Mouse (Mus musculus) spleen, postnatal 36 days (tissue): Measurements from ENCODE around the gene Zfp729a.
A peak's percentile ranks its signal among the peaks of the same experiment; 100 is the strongest.
"Not testable (repeated sequence)": the region's sequence is repeated elsewhere in the genome, so short reads cannot be mapped to it uniquely, and the experiment has no call there.

Experiments
- DNase-seq, 2 experiments: peaks; one replicate each; pipeline ENCODE4 v3.0.0; 2022; ENCODE audit warnings: low spot score in 2 of 2, mixed read lengths in 1 of 2

The Zfp729a gene

GRCm38 (mm10) chr13:67637294-67638007 is at the start of gene Zfp729a, which contains the start of gene Gm49345:
Gene Zfp729a (minus strand): TSS chr13:67637791.
Gene Gm49345 (minus strand): TSS chr13:67637769.
- DNase-seq, result peak; percentile 86 to 88

DNA sequence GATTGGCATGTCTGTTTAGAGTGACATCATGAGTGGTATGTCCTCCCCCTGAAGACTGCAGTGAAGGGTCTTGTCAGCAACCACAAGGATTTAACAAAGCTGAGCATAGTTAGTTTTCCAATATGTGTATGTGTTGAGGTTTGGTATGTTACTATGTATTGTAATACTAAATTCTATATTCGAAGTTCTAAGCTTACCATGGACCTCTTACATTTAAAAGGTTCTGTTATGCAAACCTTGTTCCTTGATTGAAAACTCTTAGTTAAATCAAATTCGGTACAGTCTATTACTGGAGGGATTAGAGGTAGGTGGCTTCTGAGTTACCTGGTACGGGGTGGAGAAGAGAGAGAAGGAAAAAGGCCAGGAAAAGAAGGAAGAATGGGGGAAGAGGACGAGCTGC is 49.4 kb upstream of the Zfp729a start, which contains the start of gene Zfp738:
Gene Zfp738, minus strand, starts transcription at position 101 of the 400 bp plus-strand sequence.
- no peak for DNase-seq

DNA sequence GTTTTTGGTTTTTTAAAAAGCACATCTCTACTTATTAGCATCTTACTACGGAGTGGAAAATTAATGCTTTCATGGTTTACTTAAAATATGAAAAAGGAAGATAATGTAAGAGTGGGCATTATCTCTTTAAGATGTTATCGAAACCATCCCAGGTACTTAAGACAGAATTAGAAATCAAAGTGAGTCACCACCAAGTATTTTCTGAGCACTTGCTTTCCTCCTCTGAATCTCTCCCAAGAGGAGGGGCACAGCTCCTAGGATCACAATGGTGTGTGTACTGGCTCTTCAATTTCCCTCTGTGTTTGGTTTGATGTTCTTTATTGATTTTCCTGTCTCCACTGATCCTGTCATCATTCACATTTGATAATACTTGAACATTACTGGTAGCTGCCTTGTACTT is 46.2 kb upstream of the Zfp729a start:
- not testable (repeated sequence) for DNase-seq

GRCm38 (mm10) chr13:67682959-67683735 is 45.6 kb upstream of the Zfp729a start:
- peak; percentile 83 to 85 for DNase-seq

- DNase-seq, result no peak
Observed at GRCm38 (mm10) chr13:67674902-67675301, 37.3 kb upstream of the Zfp729a start.

- DNase-seq, result no peak
Observed at GRCm38 (mm10) chr13:67652496-67652895, 14.9 kb upstream of the Zfp729a start.

GRCm38 (mm10) chr13:67610108-67610507 is 27.5 kb downstream of the Zfp729a start:
- DNase-seq, result no peak

DNA sequence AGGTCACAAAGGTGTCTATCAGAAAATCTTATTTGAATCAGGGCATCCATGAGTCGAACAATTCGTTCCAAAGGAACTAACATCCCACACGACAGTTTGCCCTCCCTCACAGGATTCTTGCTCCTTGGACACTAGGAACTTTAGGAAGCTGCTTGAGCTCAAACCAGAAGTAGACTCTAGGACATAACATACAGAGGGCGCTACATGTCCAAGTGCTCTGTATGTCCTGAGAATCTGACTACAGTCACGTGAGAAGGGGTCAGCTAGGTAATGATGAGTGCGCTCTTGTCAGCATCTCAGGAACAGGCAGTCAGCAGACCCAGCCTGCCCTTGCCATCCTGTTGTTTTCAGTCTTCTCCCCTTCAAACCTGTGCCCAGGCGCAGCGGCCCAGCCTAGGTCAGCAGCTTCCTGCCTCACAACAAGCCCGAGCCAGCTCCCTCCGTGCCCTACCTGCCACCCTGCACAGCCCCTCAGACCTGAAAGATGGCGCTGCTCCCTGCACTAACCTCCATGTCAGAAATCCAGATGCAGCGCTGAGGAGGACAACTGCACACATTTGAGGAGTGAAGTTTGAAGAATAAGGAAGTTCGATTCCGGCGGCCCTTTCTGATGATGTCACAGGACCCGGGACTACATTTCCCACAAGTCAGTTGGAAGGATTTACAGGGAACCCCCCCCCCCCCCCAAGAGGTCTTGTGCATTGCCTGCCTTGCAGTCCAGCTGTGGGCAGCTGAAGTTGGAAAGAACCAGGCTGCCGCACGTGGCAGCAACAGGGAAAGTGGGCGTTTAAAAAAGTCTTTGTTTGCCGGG is 28.3 kb downstream of the Zfp729a start, which contains the start of gene Zfp729b:
Gene Zfp729b, minus strand, starts transcription at position 642 of the 811 bp plus-strand sequence.
- DNase-seq, result peak; percentile 86 to 90

DNA sequence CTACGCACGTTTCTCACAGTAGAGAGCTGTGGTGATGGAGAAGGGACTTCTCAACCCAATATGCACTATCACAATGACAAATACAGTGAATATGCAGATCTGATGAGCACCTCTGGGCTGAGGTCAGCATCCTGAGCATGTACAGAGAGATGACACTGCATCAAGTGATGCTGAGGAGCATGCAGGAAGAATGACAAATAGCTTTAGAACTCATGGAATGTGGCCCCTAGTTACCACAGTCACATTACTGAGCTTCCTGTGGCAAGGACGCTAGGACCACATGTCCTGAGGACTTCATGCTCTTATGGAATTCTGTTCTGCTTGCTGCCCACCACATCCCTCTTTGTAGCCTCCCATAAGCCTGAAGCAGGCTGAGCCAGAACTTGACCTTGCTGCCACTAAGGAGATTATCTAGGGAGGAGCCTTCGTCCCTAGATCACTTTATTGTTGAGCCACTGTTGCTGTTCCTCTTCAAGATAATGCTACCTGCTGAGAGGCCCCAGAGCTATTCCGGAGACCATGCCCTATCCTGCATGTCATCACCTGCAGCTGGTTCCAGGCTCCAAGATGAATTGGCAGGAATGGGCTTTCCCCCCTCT is 64.9 kb downstream of the Zfp729a start:
- DNase-seq, result no peak
